Mouse (Mus musculus) spleen, postnatal 10 days (tissue): Measurements from ENCODE around the gene Olfr11.

ENCODE experiments used
- DNase-seq, 2 experiments: peaks; one replicate each; pipeline ENCODE4 v3.0.0; 2021 to 2022; ENCODE audit warnings: low spot score in 2 of 2

Olfr11 gene

DNA sequence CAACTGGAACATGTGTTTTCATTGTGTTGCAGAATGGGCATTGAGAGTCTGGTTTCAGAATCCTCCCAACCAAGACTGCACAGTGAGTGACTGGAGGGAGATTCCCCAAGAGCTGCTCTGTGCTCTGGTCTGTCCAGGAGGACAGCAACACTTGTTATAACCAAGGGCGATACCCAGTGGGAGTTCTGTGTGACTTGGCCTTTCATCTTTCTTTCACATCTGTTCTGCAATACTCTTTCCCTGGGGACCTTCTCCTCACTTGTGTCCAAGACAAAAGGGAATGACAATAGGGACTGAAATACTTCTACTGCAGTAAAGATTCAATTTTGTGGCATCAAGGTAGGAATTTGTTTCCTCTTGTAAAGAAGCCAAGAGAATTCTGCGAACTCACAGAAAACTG lies at the start of gene Olfr11:
TSS of gene Olfr11 (minus strand) at position 101 of the 400 bp plus-strand sequence.
- no peak for DNase-seq

GRCm38 (mm10) chr13:21677305-21677704 lies 35.0 kb upstream of the Olfr11 start, which contains the start of gene Olfr1360:
Gene Olfr1360, minus strand, starts transcription at chr13:21677405.
- DNase-seq, result no peak

DNA sequence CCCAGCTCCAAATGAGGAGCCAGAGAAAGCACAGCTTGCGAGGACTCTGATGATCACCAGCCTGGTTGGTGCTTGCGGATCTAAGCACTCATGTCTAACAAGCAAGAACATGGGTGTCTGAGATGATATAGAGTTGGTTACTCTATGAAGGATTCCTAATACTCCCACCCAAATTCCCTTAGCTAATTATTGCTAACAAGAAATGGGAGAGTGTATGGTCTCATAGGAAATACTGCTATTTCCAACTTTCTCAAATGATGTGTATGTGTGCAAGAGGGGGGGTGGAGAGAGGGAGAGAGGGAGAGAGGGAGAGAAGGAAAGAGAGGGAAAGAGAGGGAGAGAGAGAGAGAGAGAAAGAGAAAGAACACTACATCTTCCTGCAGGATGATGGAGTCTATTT lies 21.0 kb upstream of the Olfr11 start, which contains the start of gene Olfr1361:
TSS of gene Olfr1361 (minus strand) at position 101 of the 400 bp plus-strand sequence.
- no peak for DNase-seq

- no peak for DNase-seq
Observed at GRCm38 (mm10) chr13:21613922-21614321, 28.4 kb downstream of the Olfr11 start, which contains the start of gene Olfr1362. Gene Olfr1362, minus strand, starts transcription at chr13:21614022.

GRCm38 (mm10) chr13:21591618-21592017 lies 50.7 kb downstream of the Olfr11 start:
- no peak for DNase-seq
